Mouse (Mus musculus): ENCODE results near the gene Gata3.

Gata3 gene

DNA sequence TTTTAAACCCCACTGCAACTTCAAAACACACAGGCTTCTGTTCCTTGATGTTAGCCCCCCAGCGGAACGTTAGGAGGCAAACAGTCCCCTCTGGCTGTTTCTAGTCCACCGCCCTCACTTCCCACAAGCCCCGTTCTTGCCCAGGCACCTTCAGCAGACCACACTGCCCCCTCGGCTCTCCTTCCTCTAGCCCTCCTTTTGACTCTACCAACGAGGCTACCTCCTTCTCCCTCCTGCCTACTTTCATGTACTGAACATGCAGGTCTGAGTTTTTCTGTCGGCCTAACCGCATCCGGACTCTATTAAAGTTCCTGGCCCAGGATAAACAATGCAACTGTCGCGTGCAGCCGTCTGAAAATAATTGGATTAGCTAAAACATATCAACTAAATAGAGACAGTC is 17.2 kb downstream of the Gata3 start:
- DNase-seq (ENCODE audit: low read depth, low spot score): no peak

DNA sequence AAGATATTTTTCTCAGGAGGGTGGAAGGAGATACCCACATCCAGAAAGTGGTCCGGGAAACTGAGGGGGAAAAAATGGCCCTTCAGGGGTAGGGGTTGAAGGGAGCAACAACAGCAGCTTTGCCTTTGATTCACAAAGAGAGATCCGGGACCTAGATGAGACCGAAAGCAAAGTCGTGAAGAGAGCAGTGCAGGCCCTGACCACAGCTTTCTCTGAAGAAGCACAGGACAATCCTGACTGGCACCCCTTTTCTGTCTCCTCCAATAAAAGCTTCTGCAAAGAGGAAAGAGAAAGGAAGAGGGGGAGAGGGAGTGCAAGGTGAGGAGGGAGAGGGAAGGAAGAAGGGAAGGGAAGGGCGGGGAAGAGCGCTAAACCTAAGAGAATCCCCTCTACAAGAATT is 18.0 kb downstream of the Gata3 start:
- DNase-seq (ENCODE audit: low read depth, low spot score): no peak

DNA sequence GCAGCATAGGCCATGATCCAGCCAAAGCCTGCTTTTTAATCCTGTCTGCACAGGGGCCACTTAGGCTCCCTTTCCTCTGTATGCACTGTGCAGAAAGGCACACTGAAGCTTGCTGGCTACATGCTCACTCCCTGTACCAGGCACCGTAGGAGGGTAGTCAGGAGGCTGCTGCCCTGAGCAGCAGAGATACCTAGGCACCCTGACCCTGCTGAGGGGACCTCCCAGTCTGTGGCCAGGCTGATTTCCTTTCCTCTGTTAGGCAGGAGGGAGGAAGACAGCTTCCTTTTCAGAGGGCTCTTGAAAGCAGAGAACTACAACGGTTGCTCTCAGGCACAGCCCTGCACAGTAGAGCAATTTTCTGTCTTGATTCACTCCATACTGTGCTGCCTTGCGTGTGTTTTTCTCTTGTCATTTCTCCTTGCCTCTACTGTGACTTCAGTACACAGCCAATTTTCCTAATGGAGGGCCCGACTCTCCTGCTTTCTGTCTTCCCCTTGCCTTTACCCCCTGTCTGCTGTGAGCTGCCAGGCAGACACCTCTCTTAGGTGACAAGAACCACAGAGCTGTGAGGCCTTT is 18.6 kb downstream of the Gata3 start:
- DNase-seq (ENCODE audit: low read depth, low spot score): no peak

DNA sequence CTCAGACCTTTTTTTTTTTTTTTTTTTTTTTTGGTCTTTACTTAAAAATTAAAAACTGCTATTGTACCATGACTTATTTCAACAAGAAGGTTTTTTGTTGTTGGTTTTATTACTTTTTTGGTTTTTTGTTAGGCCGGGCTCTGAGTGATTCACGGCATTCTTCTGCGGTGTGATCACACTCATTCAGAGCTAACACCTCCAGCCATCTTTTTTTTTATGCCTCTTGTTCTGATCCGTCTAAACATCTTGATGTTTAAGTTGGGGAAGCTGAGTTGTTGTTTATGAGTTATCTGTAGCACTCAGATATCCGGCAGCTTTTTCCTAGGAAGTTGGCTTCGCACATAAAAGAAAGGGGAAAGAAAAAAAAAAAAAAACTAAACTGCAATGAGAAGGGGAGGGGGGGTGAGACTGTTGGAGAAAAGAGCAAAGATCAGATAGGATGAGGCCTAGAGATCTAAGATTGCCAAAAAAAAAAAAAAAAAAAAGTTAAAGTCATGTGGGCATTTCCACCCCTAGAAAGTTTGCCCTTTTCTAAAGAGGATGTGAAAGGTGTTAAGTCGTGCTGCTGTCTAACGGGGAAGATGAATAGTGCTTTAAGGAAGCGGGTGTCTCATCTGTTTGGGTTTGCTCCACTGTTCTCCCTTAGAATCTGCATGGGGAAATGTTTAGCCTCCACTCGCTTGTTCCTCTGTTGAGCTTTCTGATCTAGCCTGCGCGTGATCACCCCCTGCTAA is 22.6 kb downstream of the Gata3 start:
- no peak for DNase-seq (ENCODE audit: low read depth, low spot score)

DNA sequence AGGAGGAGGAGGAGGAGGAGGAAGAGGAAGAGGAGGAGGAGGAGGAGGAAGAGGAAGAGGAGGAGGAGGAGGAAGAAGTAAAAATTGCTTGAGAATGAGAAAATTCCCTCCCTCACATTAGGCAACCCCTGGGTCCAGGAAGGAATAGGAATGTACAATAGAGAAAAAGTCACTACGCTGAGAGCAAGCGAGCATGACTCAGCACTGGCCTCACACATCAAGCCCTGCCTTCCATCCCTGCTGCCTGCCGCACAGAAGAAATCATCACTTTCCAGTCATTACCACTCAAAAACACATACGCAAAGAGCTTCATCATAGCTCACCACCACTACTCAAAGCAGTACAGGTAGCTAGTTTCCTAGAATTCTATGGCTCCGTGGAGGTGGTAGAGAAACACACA is 29.1 kb downstream of the Gata3 start:
- DNase-seq (ENCODE audit: low read depth, low spot score): no peak

DNA sequence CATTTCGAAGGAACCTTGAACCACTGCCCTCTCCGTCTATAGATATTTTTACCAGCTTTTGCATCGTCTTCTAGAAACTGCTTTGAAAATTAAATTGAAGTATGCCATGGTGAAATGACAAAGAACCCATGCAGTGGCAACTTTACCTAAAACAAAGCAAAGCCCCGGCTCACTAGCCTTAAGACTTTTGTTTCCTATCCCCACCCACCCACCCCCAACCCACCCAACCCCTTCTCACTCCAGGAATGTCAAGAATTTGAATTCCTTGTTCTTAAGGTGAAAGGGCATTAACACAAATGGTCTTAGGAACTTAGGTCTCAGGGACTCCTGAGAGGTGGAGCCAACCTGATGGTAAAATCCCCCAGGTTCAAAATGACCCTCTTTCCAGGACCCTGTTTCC is 34.0 kb downstream of the Gata3 start:
- no peak for DNase-seq (ENCODE audit: low read depth, low spot score)

DNA sequence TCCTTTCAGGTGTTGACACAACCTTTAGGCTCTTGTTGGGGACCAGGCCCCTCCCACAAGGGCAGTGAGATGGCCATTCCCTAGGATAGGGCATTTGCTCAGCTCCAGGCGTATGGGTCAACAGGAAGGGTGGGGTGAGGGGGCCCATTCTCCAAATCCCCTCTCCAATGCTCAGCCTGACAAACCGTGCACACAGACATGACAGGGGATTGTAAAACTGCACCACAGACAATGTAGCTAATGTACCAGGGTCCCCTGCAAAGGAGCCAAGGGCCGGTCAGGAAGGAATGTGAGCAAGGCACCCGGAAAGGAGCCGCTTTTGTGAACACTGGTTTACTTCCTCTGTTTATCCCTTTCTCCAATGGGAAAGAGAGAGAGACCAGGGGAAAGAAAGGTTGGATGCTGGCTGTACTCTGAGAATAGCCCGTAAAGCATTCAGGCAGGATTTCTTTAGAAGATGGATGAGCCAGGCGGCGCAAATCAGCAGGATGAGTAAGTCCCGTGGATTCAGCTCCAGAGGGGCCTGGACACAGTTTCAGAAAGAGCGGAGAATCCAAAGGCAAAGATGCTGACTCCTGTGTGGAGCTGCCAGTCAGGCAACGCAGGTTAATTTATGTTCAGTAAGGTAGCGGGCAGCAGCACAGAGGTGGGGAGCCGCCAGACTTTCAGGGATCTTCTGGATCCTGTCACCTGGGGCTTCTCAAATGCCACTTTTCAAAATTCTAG is 36.8 kb downstream of the Gata3 start:
- no peak for DNase-seq (ENCODE audit: low read depth, low spot score)

DNA sequence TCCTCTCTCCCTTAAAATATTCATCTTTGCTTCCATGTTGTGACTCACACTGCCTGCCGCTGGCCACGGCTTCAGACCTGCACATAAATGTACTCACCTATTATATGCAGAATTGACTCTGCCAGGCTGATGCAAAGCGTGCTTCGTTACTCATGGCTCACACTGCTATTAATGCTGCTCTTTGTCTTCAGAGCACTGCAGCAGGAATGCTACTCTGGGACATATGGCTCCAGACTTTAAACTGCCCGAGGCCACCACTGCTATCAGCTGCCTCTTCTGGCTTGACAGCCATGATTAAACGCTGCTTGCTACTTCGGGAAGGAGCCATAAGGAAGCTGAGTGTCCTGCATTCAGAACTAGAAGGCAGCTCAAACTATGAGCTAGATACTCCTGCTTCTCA is 54.6 kb downstream of the Gata3 start:
- no peak for DNase-seq (ENCODE audit: low read depth, low spot score)

DNA sequence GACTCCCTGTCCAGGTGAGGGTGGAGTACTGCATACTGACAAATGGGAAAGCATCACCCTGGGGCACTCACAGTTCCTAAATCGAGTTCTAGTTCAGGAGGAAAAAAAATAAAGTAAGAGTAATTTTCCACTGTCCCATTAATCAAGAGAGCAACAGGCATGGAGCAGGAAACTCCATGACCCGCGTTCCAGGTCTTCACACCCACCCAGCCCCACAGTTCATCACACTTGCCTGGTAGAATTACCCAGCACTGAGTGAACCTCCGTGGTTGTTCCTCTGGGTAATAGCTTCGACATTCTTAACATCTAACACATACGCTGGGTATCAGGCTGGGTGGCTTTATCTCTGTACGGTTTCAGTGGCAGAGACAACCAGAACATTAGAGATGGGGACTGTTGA is 56.1 kb downstream of the Gata3 start:
- DNase-seq (ENCODE audit: low read depth, low spot score): no peak

DNA sequence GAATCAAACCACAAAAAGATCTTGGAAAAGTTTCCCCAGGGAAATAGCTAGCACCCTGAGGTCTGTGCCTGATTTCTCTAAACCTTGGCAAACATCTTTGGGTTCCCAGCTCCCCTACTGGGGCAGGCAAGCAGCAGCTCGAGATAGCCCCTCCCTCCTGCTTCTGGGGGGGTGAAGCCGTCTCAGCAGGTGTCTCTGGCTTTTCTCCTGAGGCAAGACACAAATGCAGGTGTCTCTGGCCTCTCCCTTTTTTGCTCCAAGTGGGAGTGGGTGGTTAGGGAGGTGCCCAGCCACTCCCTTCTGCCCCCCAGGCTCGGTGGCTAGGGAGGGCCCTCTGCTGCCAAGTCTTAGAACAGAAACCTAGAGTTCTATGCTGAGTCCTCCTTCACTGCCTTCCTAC is 62.2 kb downstream of the Gata3 start:
- no peak for DNase-seq (ENCODE audit: low read depth, low spot score)

DNA sequence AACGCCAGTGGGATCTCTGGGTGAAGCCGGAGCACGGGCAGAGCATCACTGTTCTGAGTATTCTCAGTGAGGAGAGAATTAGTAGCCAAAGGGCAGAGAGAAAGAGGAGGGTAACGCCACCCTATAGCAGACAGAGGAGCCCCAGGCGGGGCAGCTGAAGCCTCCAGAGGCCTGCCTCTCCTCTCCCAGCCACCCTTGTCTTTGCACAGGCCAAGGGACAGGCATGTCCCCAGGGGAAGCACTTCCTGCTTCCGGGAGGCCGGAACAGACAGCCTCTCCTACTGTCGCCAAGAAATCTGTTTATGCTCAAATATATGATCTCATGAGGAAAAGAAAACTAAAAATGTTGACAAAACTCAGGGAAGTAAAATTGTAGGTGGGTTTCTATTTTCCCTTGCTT is 69.2 kb downstream of the Gata3 start:
- no peak for DNase-seq (ENCODE audit: low read depth, low spot score)

DNA sequence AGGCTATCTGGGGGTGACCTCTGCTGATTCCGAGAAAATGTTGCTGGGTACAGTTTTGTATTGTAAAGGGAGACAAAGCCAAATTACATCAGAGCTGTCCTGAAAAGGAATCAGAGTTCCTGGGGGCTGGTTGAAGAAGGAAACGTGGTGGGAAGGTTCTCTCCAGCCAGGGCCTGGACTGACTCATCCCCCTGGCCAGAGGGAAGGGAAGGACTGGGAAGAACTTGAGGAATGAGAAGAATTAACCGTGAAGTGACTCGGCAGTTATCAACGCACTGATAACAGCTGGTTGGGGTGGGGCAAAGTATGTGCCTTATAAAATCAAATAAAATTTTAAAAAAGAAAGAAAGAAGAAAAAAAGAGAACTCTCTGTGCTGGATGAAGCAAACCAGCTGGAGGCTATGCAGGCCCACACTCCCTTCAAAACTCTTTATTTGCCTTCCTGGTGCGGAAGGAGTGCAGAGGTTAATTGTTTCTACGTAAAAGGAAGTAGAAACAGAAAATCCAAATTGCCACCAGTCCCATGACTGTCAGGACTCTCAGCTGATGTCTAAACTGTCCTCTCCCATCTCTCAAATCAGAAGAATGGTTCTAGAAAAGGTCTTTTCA is 71.6 kb downstream of the Gata3 start:
- no peak for DNase-seq (ENCODE audit: low read depth, low spot score)
